ENCODE assay signal across 8 mouse cellular contexts in genomic region chr9:121366864-121367245, GRCm38 (mm10).
DNase-seq lines count a peak whose midpoint lies in the region; ATAC-seq and TF ChIP-seq lines count a peak whose summit lies in the region.

No protein-coding gene starts in this region.

- no peaks in the 10 kb centered on the region for H3K9me3 ChIP-seq in heart, embryonic 12.5 days (replicated peaks)
- H3K9me3 ChIP-seq in E14TG2a.4 (ENCODE audit: low read length) = peaks cover 17% of the 10 kb centered on the region
- H3K9me3 ChIP-seq in hindbrain, embryonic 13.5 days = no peaks in the 10 kb centered on the region

- H3K4me2 ChIP-seq in heart, embryonic 12.5 days = no peak overlapping the region
- peak overlapping the region; percentile 36 for H3K4me2 ChIP-seq in hindbrain, embryonic 13.5 days

- peak; percentile 63 to 75 for DNase-seq in heart, adult 18-20 months
- no peak for DNase-seq in embryo, embryonic 10 days (ENCODE audit: low spot score)
- DNase-seq in left cerebral cortex, adult 18-20 months (ENCODE audit: low spot score in 2 of 2) = no peak
- DNase-seq in MN1 (ENCODE audit: low spot score) = no peak

- H3K9ac ChIP-seq in heart, embryonic 12.5 days = no peak overlapping the region
- H3K9ac ChIP-seq in hindbrain, embryonic 13.5 days = peak overlapping the region; percentile 3; the same call in 1 of the 2 replicates

- TF ChIP-seq POLR2A in cortical plate, adult 2 months (IDR thresholded peaks at IDR 0.05; ENCODE audit: extremely low read depth, insufficient read depth, low read length) = no peak

- H3K27me3 ChIP-seq in heart, embryonic 12.5 days (replicated peaks) = no peaks in the 10 kb centered on the region
- H3K27me3 ChIP-seq in E14TG2a.4 (ENCODE audit: insufficient read depth, low read length) = no peaks in the 10 kb centered on the region
- no peaks in the 10 kb centered on the region for H3K27me3 ChIP-seq in hindbrain, embryonic 13.5 days

- no peak for TF ChIP-seq CTCF in E14TG2a.4 (conservative IDR thresholded peaks at IDR 0.05; ENCODE audit: low read length)
- no peak for TF ChIP-seq CTCF in cortical plate, adult 2 months (IDR thresholded peaks at IDR 0.05; ENCODE audit: extremely low read depth, insufficient read depth, low read length)

- no peak for ATAC-seq in heart, embryonic 12.5 days (ENCODE audit: insufficient number of reproducible peaks, low FRiP score)
- ATAC-seq in hindbrain, embryonic 13.5 days (ENCODE audit: low FRiP score) = no peak

- no peak overlapping the region for H3K4me3 ChIP-seq in heart, embryonic 12.5 days
- H3K4me3 ChIP-seq in E14TG2a.4 (replicated peaks; ENCODE audit: low read length) = peak overlapping the region; percentile 65
- peak overlapping the region; percentile 47 for H3K4me3 ChIP-seq in cortical plate, adult 2 months (ENCODE audit: insufficient read depth, low read length)
- peak overlapping the region; percentile 21 for H3K4me3 ChIP-seq in hindbrain, embryonic 13.5 days

- H3K4me1 ChIP-seq in heart, embryonic 12.5 days (replicated peaks) = peaks cover 35% of the 10 kb centered on the region
- H3K4me1 ChIP-seq in E14TG2a.4 (replicated peaks; ENCODE audit: low read depth, low read length) = peaks cover 81% of the 10 kb centered on the region
- H3K4me1 ChIP-seq in cortical plate, adult 2 months (ENCODE audit: control insufficient read depth, insufficient read depth, low read length) = peaks cover 15% of the 10 kb centered on the region
- peaks cover 65% of the 10 kb centered on the region for H3K4me1 ChIP-seq in hindbrain, embryonic 13.5 days (replicated peaks)

- H3K27ac ChIP-seq in heart, embryonic 12.5 days (ENCODE audit: poor library complexity, severe bottlenecking) = no peak overlapping the region
- H3K27ac ChIP-seq in cortical plate, adult 2 months (ENCODE audit: insufficient read depth, low read length) = peak overlapping the region; percentile 78; the same call in 1 of the 2 replicates
- peak overlapping the region; percentile 88 for H3K27ac ChIP-seq in hindbrain, embryonic 13.5 days

- peaks cover 33% of the 10 kb centered on the region for H3K36me3 ChIP-seq in heart, embryonic 12.5 days
- peaks cover 67% of the 10 kb centered on the region for H3K36me3 ChIP-seq in E14TG2a.4 (ENCODE audit: insufficient read depth, low read length)
- peaks cover 15% of the 10 kb centered on the region for H3K36me3 ChIP-seq in hindbrain, embryonic 13.5 days

- 72% methylated on average over 12 of the region's 12 CpGs for WGBS in heart, embryonic 12.5 days
- WGBS in hindbrain, embryonic 13.5 days = 58% methylated on average over 12 of the region's 12 CpGs

Comparison
In these comparisons a context has a peak if more than half of its experiments do, and no peak if none do; other contexts are left out.
1. DNase-seq: peak in heart, adult 18-20 months (2 of 2); none in embryo, embryonic 10 days (single experiment), left cerebral cortex, adult 18-20 months (0 of 2) and MN1 (single experiment).